Mouse (Mus musculus) heart, postnatal 0 days (tissue): ENCODE measurements around the gene Enc1. TPM values are rescaled to one million over a fixed set of nuclear protein-coding genes. Genes with fewer than 3 reads are reported as not detected.

Source experiments
- ATAC-seq: fragments of 200-750 bp; cut with Nextera tagmentation; 2 replicates; pipeline ENCODE4 v1.8.0; 2017; ENCODE audit warnings: low read depth, moderate number of reproducible peaks, moderate library complexity; ENCODE audit not compliant: insufficient read depth
- DNase-seq: peaks from one replicate; pipeline ENCODE4 v3.0.0-alpha.2; 2016; ENCODE audit warnings: low spot score
- H3K27ac ChIP-seq: fragments of 300-500 bp; sonication (generic); 2 replicates; pipeline ENCODE4 v1.5.1; 2014; ENCODE audit warnings: low read depth, mild to moderate bottlenecking
- H3K27me3 ChIP-seq: fragments of 300-500 bp; sonication (generic); 2 replicates; pipeline ENCODE4 v1.6.1; 2014; ENCODE audit warnings: low read length, mixed read lengths; ENCODE audit not compliant: control insufficient read depth, insufficient read depth
- H3K36me3 ChIP-seq: fragments of 300-500 bp; sonication (generic); replicated peaks from 2 replicates; pipeline ENCODE4 v1.6.1; 2014; ENCODE audit warnings: low read length, mixed read lengths; ENCODE audit not compliant: control insufficient read depth, insufficient read depth
- H3K4me1 ChIP-seq: fragments of 300-500 bp; sonication (generic); 2 replicates; pipeline ENCODE4 v1.6.1; 2014; ENCODE audit warnings: antibody characterized with exemption; ENCODE audit not compliant: control insufficient read depth, insufficient read depth
- H3K4me2 ChIP-seq: fragments of 300-500 bp; sonication (generic); 2 replicates; pipeline ENCODE4 v1.6.1; 2014; ENCODE audit warnings: low read depth, mild to moderate bottlenecking, low read length, moderate library complexity
- H3K4me3 ChIP-seq: fragments of 300-500 bp; sonication (generic); 2 replicates; pipeline ENCODE4 v1.5.1; 2014; ENCODE audit warnings: low read depth, low read length
- H3K9ac ChIP-seq: fragments of 300-500 bp; sonication (generic); replicated peaks from 2 replicates; pipeline ENCODE4 v1.6.1; 2014; ENCODE audit warnings: low read depth, low read length, mixed read lengths
- H3K9me3 ChIP-seq: fragments of 300-500 bp; sonication (generic); replicated peaks from 2 replicates; pipeline ENCODE4 v1.6.1; 2016; ENCODE audit warnings: low read length; ENCODE audit not compliant: control insufficient read depth
- CTCF ChIP-seq: IDR thresholded peaks from 2 replicates; pipeline ENCODE4 v1.5.1; 2016; ENCODE audit warnings: antibody characterized with exemption, control low read depth, low read depth
- EP300 ChIP-seq: IDR thresholded peaks from 2 replicates; pipeline ENCODE4 v1.6.1; 2016; ENCODE audit warnings: antibody characterized with exemption, low read depth
- whole genome bisulfite sequencing: fragments of 180-500 bp; shearing (Covaris S2); extraction: QIAGEN DNeasy Blood & Tissue Kit; methylation state at CpG from one replicate; pipeline ENCODE4 v1.1.7; 2014; 5-methylcytosine and 5-hydroxymethylcytosine counted together
- polyA plus RNA-seq: library from polyadenylated mRNA; unstranded; fragments of >200 nt; fragmentation: Nextera tagmentation; extraction: Ambion mirVana; gene quantifications from 2 replicates; pipeline ENCODE4 v1.2.1, GENCODE M21; 2015
- total RNA-seq: library from RNA; depleted of rRNA; stranded (reverse); fragments of >200 nt; gene quantifications from 2 replicates; pipeline ENCODE4 v1.2.3, GENCODE M21; 2014; ENCODE audit warnings: low replicate concordance

Enc1 gene
- total and polyA plus RNA-seq, 2 experiments from 2014 or later: 1.7 to 10.9 TPM

- 51% methylated on average over 6 of the region's 6 CpGs for WGBS
- H3K4me2 ChIP-seq: no peak overlapping the region
- H3K36me3 ChIP-seq: peaks cover 14% of the 10 kb centered on the region
- H3K4me1 ChIP-seq: peaks cover 6% of the 10 kb centered on the region
- no peaks in the 10 kb centered on the region for H3K27me3 ChIP-seq
- no peak overlapping the region for H3K9ac ChIP-seq
- no peak overlapping the region for H3K27ac ChIP-seq
- H3K9me3 ChIP-seq: no peaks in the 10 kb centered on the region
- H3K4me3 ChIP-seq: no peak overlapping the region
- TF ChIP-seq EP300 (no peak), CTCF (no peak)
- DNase-seq (peak; percentile 27), ATAC-seq (peak; percentile 59)
Measured at GRCm38 (mm10) chr13:97253418-97253981, 12.6 kb downstream of the Enc1 start.

- 85% methylated on average over 5 of the region's 5 CpGs for WGBS
Measured at GRCm38 (mm10) chr13:97253994-97254393, 13.1 kb downstream of the Enc1 start.

GRCm38 (mm10) chr13:97254564-97255164 lies 13.8 kb downstream of the Enc1 start:
- Histone ChIP-seq H3K36me3 (peaks cover 14% of the 10 kb centered on the region), H3K4me3 (no peak overlapping the region), H3K9me3 (no peaks in the 10 kb centered on the region), H3K9ac (no peak overlapping the region), H3K4me1 (no peaks in the 10 kb centered on the region), H3K4me2 (no peak overlapping the region), H3K27me3 (no peaks in the 10 kb centered on the region), H3K27ac (no peak overlapping the region)
- no peak for DNase-seq
- no peak for TF ChIP-seq EP300
- no peak for TF ChIP-seq CTCF
- ATAC-seq: no peak
- WGBS: 83% methylated on average over 10 of the region's 10 CpGs

More at GRCm38 (mm10) chr13:97253994-97254393, 13.1 kb downstream of the Enc1 start:
- Histone ChIP-seq H3K4me3 (no peak overlapping the region), H3K4me2 (no peak overlapping the region), H3K9ac (no peak overlapping the region), H3K27me3 (no peaks in the 10 kb centered on the region), H3K27ac (no peak overlapping the region), H3K9me3 (no peaks in the 10 kb centered on the region), H3K4me1 (peaks cover 1% of the 10 kb centered on the region; the same call in 1 of the 2 replicates), H3K36me3 (peaks cover 14% of the 10 kb centered on the region)
- DNase-seq (no peak), ATAC-seq (no peak)
- no peak for TF ChIP-seq CTCF
- no peak for TF ChIP-seq EP300

- Histone ChIP-seq H3K27me3 (peaks cover 5% of the 10 kb centered on the region; the same call in 1 of the 2 replicates), H3K4me2 (no peak overlapping the region), H3K9me3 (no peaks in the 10 kb centered on the region), H3K36me3 (peaks cover 4% of the 10 kb centered on the region; the same call in 1 of the 2 replicates), H3K27ac (no peak overlapping the region), H3K4me1 (no peaks in the 10 kb centered on the region), H3K9ac (no peak overlapping the region), H3K4me3 (no peak overlapping the region)
- WGBS: 68% methylated on average over 6 of the region's 6 CpGs
- no peak for TF ChIP-seq EP300
- no peak for TF ChIP-seq CTCF
- no peak for ATAC-seq
- no peak for DNase-seq
Measured at GRCm38 (mm10) chr13:97255976-97256848, 15.3 kb downstream of the Enc1 start.

- Histone ChIP-seq H3K4me1 (no peaks in the 10 kb centered on the region), H3K27ac (no peak overlapping the region), H3K27me3 (peaks cover 5% of the 10 kb centered on the region; the same call in 1 of the 2 replicates), H3K9ac (no peak overlapping the region), H3K4me3 (no peak overlapping the region), H3K9me3 (no peaks in the 10 kb centered on the region), H3K36me3 (no peaks in the 10 kb centered on the region), H3K4me2 (no peak overlapping the region)
- DNase-seq: no peak
- TF ChIP-seq EP300 (no peak), CTCF (no peak)
- ATAC-seq: no peak
- WGBS: 57% methylated on average over 12 of the region's 12 CpGs
Measured at GRCm38 (mm10) chr13:97256849-97257379, 16.0 kb downstream of the Enc1 start.
